Comparison of ENCODE assay signal across 8 mouse cellular contexts in the genomic region with DNA sequence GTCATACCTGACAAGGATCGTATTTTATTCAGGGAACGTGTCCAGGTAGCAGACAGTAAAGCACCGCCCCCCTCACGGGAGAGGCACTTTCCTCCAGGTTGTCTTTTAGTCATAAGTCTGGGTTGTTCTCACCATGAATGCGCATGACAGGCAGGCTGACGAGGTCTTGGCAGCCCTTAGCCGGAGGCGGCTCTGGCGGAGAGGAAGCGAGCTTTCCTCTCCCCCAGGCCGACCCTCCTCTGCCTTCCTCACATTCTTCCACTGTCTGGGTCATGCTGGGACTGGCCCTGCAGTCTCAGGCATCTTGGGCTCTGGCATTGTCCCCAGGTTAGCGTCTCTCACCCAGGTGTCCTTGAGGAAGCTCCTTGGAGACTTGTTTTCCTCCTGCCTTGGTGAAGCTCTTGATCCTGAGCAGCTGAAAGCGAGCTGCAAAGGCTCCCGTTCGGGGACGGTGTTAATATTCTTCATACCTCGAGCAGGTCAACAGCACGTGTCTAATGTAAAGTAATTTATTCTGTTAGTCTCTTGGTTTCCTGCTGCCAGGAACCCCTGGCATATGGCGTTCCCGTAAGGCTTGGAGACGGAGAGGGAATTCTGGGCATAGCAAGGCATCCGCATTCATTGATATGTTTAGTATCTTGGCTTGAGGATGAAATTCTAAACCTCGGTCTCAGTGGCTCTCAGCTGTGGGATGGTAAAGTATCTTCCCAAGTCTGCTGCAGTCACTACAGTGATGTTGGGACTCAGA.
A peak's percentile ranks its signal among the peaks of the same experiment; 100 is the strongest.
DNase-seq lines count a peak whose midpoint lies in the region; ATAC-seq and TF ChIP-seq lines count a peak whose summit lies in the region.

No protein-coding gene starts in this region.

- no peak for TF ChIP-seq CTCF in hindbrain, postnatal 0 days (IDR thresholded peaks at IDR 0.05; ENCODE audit: low read depth)

- ATAC-seq in kidney, embryonic 15.5 days (replicated peaks; ENCODE audit: low FRiP score) = peak; percentile 54; the same call in 1 of the 2 replicates
- ATAC-seq in embryonic facial prominence, embryonic 12.5 days (ENCODE audit: insufficient number of reproducible peaks, insufficient read depth, low FRiP score, low TSS enrichment) = no peak
- no peak for ATAC-seq in hindbrain, postnatal 0 days

- no peaks in the 10 kb centered on the region for H3K36me3 ChIP-seq in kidney, embryonic 15.5 days
- no peaks in the 10 kb centered on the region for H3K36me3 ChIP-seq in embryonic facial prominence, embryonic 12.5 days
- H3K36me3 ChIP-seq in hindbrain, postnatal 0 days (ENCODE audit: insufficient read depth, low read length) = no peaks in the 10 kb centered on the region

- H3K9ac ChIP-seq in kidney, embryonic 15.5 days = no peak overlapping the region
- no peak overlapping the region for H3K9ac ChIP-seq in embryonic facial prominence, embryonic 12.5 days
- no peak overlapping the region for H3K9ac ChIP-seq in hindbrain, postnatal 0 days (replicated peaks; ENCODE audit: low read length)

- H3K4me2 ChIP-seq in kidney, embryonic 15.5 days = peak overlapping the region; percentile 39
- H3K4me2 ChIP-seq in embryonic facial prominence, embryonic 12.5 days (replicated peaks) = peak overlapping the region; percentile 36
- H3K4me2 ChIP-seq in hindbrain, postnatal 0 days (ENCODE audit: low read depth, low read length) = peak overlapping the region; percentile 46

- no peak for DNase-seq in kidney, adult 9 months
- peak; percentile 79 for DNase-seq in R1 (ENCODE audit: low read depth, low spot score)
- DNase-seq in hindbrain, postnatal 0 days (ENCODE audit: low spot score) = peak; percentile 61
- DNase-seq in retina, postnatal 1 day = peak; percentile 26
- no peak for DNase-seq in natural killer cell, adult 2 months (ENCODE audit: low spot score in 2 of 2)
- DNase-seq in urinary bladder, postnatal 25 days (ENCODE audit: low spot score) = no peak

- peaks cover 6% of the 10 kb centered on the region for H3K4me1 ChIP-seq in kidney, embryonic 15.5 days
- H3K4me1 ChIP-seq in embryonic facial prominence, embryonic 12.5 days = peaks cover 8% of the 10 kb centered on the region; the same call in 1 of the 2 replicates
- no peaks in the 10 kb centered on the region for H3K4me1 ChIP-seq in hindbrain, postnatal 0 days (ENCODE audit: insufficient read depth, low read length)

- H3K27me3 ChIP-seq in kidney, embryonic 15.5 days = no peaks in the 10 kb centered on the region
- H3K27me3 ChIP-seq in embryonic facial prominence, embryonic 12.5 days = no peaks in the 10 kb centered on the region
- no peaks in the 10 kb centered on the region for H3K27me3 ChIP-seq in hindbrain, postnatal 0 days (ENCODE audit: insufficient read depth, low read length)

- no peak overlapping the region; the same call in 1 of the 2 replicates for H3K4me3 ChIP-seq in kidney, embryonic 15.5 days (replicated peaks)
- no peak overlapping the region for H3K4me3 ChIP-seq in embryonic facial prominence, embryonic 12.5 days
- H3K4me3 ChIP-seq in hindbrain, postnatal 0 days (ENCODE audit: low read length) = no peak overlapping the region

- H3K27ac ChIP-seq in kidney, embryonic 15.5 days = no peak overlapping the region
- H3K27ac ChIP-seq in embryonic facial prominence, embryonic 12.5 days = no peak overlapping the region
- no peak overlapping the region for H3K27ac ChIP-seq in hindbrain, postnatal 0 days

- 21% methylated on average over 23 of the region's 23 CpGs for WGBS in kidney, embryonic 15.5 days
- WGBS in embryonic facial prominence, embryonic 12.5 days = 16% methylated on average over 23 of the region's 23 CpGs
- 22% methylated on average over 23 of the region's 23 CpGs for WGBS in hindbrain, postnatal 0 days

- H3K9me3 ChIP-seq in kidney, embryonic 15.5 days (replicated peaks) = no peaks in the 10 kb centered on the region
- no peaks in the 10 kb centered on the region for H3K9me3 ChIP-seq in embryonic facial prominence, embryonic 12.5 days
- no peaks in the 10 kb centered on the region for H3K9me3 ChIP-seq in hindbrain, postnatal 0 days (ENCODE audit: low read length)

Comparison
In these comparisons a context has a peak if more than half of its experiments do, and no peak if none do; other contexts are left out.
1. DNase-seq: peak in R1 (single experiment), hindbrain, postnatal 0 days (single experiment) and retina, postnatal 1 day (single experiment); none in kidney, adult 9 months (single experiment), natural killer cell, adult 2 months (0 of 2) and urinary bladder, postnatal 25 days (single experiment).
2. Peak in every context shown above with its lines, with median percentiles within 50 percentile points of each other: H3K4me2 ChIP-seq.